Comparison of ENCODE assay signal across 12 mouse cellular contexts in the genomic region with DNA sequence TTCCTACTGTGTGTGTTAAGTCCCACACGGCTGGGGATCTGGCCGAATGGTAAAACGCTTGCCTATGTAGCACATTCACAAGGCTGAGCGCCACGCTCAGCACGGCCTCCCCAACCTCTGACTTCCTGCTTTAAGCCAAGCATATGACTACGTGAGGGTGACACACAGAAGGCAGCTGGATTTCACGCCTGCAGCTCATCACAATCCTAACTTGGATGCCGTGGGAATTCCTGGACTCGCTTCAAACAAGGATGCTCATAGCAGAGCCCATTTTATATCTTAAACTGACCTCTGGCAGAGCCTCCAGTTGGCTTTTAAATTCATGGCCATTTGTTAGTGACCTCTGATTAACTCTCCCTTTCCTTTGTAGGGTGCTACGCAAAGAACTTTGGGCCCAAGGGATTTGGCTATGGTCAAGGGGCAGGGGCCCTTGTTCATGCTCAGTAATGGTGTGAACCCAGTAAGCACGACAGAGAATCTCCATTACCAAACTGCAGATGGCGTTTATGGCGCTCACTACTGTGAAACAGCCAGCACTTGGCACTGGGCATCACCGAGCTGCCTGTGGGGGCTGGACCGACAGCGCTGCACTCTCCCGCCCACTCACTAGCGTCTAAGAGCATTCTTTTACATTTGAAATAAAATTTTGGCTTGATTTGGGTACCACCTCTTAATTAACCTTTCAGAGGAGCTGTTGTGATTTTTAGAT. TPM values are rescaled to one million over a fixed set of nuclear protein-coding genes. Genes with fewer than 3 reads are reported as not detected.
A peak's percentile ranks its signal among the peaks of the same experiment; 100 is the strongest.
DNase-seq lines count a peak whose midpoint lies in the region; ATAC-seq lines count a peak whose summit lies in the region.
"Had no signal": no experiment of that assay in that cellular context is flagged by ENCODE, and none has a peak within 500 bp of the region (broad histone marks: within the 10 kb centered on the region; RNA-seq: fewer than 3 reads in every experiment).

No protein-coding gene starts in this region.

- DNase-seq in hindbrain, embryonic 10.5 days (ENCODE audit: low spot score): peak; percentile 2
- DNase-seq in cerebellum, adult 18-20 months: peak; percentile 69 to 77
- DNase-seq in frontal cortex, postnatal 10 days (ENCODE audit: low spot score in 2 of 2): peak; percentile 33 to 34
- peak; percentile 60 to 64 for DNase-seq in left cerebral cortex, postnatal 36 days (ENCODE audit: low spot score in 2 of 2)
- DNase-seq in spleen, postnatal 10 days (ENCODE audit: low spot score in 2 of 2): no peak
- DNase-seq in embryo, embryonic 10.5 days (ENCODE audit: low spot score): no peak
- DNase-seq in thymus, postnatal 25 days: no peak
- DNase-seq: kidney, adult 11 months had no signal

- H3K4me2 ChIP-seq in hindbrain, embryonic 12.5 days (replicated peaks): no peak overlapping the region
- H3K4me2 ChIP-seq: stomach, embryonic 15.5 days had no signal

- no peaks in the 10 kb centered on the region for H3K9me3 ChIP-seq in hindbrain, embryonic 10.5 days
- no peaks in the 10 kb centered on the region for H3K9me3 ChIP-seq in hindbrain, embryonic 12.5 days (replicated peaks)
- H3K9me3 ChIP-seq: stomach, embryonic 15.5 days had no signal

- no peaks in the 10 kb centered on the region for H3K27me3 ChIP-seq in hindbrain, embryonic 10.5 days (ENCODE audit: insufficient read depth, poor library complexity, severe bottlenecking)
- H3K27me3 ChIP-seq in hindbrain, embryonic 12.5 days: no peaks in the 10 kb centered on the region
- H3K27me3 ChIP-seq: stomach, embryonic 15.5 days had no signal

- H3K27ac ChIP-seq in hindbrain, embryonic 10.5 days: no peak overlapping the region
- H3K27ac ChIP-seq in hindbrain, embryonic 12.5 days: no peak overlapping the region
- H3K27ac ChIP-seq: liver, embryonic 14.5 days; stomach, embryonic 15.5 days had no signal

- no peaks in the 10 kb centered on the region for H3K4me1 ChIP-seq in hindbrain, embryonic 10.5 days (replicated peaks)
- H3K4me1 ChIP-seq in hindbrain, embryonic 12.5 days: no peaks in the 10 kb centered on the region
- H3K4me1 ChIP-seq: stomach, embryonic 15.5 days had no signal

- H3K4me3 ChIP-seq in hindbrain, embryonic 10.5 days: no peak overlapping the region
- no peak overlapping the region for H3K4me3 ChIP-seq in hindbrain, embryonic 12.5 days
- H3K4me3 ChIP-seq: erythroblast, embryonic 14.5 days; stomach, embryonic 15.5 days had no signal

- no peak for ATAC-seq in hindbrain, embryonic 12.5 days (ENCODE audit: low FRiP score)

- peaks cover 84% of the 10 kb centered on the region for H3K36me3 ChIP-seq in hindbrain, embryonic 10.5 days
- peaks cover 36% of the 10 kb centered on the region for H3K36me3 ChIP-seq in hindbrain, embryonic 12.5 days

- WGBS in hindbrain, embryonic 10.5 days: 90% methylated on average over 19 of the region's 19 CpGs
- WGBS in hindbrain, embryonic 12.5 days: 87% methylated on average over 19 of the region's 19 CpGs

- no peak overlapping the region for H3K9ac ChIP-seq in hindbrain, embryonic 12.5 days
- H3K9ac ChIP-seq: liver, embryonic 14.5 days; stomach, embryonic 15.5 days had no signal

- intact Hi-C loops in left cerebral cortex, postnatal 36 days (cut with DNase I): no loop called here

RNA-seq across cellular contexts. Expression of gene Csrp2, which starts 19.4 kb away (rescaled TPM):
- polyA plus RNA-seq in hindbrain, embryonic 10.5 days (2016; fragmentation: Nextera tagmentation; extraction: Ambion mirVana): 185 and 198 TPM in 2 replicates
- polyA plus RNA-seq in hindbrain, embryonic 12.5 days (2016; fragmentation: Nextera tagmentation; extraction: Ambion mirVana): 148 and 160 TPM in 2 replicates
- total RNA-seq in left cerebral cortex, postnatal 36 days (2021): 10 to 100 TPM; 11.3 to 12.5 TPM

Comparison
In these comparisons a context has a peak if more than half of its experiments do, and no peak if none do; other contexts are left out.
1. DNase-seq: peak in hindbrain, embryonic 10.5 days (single experiment), cerebellum, adult 18-20 months (2 of 2), frontal cortex, postnatal 10 days (2 of 2) and left cerebral cortex, postnatal 36 days (2 of 2); none in spleen, postnatal 10 days (0 of 2), embryo, embryonic 10.5 days (single experiment) and thymus, postnatal 25 days (single experiment).